Mouse (Mus musculus): Measurements from ENCODE around the gene Slc5a2. TPM values are rescaled to one million over a fixed set of nuclear protein-coding genes. Genes with fewer than 3 reads are reported as not detected.

Gene Slc5a2
- polyA plus RNA-seq (2015; fragmentation: Illumina TruSeq; extraction: RNeasy Lipid Tissue Mini Kit (QIAGEN cat#74804); ENCODE audit: insufficient read depth, low read depth, low replicate concordance): not detected

DNA sequence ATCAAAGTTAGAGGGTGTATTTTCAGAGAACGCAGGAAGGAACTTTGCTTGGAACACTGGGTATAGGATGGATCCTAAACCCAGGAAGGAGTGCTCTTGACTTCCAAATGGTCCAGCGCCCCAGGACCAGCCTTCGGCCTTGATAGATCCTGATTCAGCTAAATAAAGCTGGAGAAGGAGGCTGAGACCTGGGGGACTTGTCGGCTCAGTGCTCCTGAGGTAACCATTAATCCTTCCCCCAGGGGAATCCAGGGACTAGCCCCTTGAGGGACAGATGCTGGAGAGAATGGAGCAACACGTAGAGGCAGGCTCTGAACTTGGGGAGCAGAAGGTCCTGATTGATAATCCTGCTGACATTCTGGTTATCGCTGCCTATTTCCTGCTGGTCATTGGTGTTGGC lies at the start of gene Slc5a2:
Slc5a2 (plus strand) TSS at position 247 of the 400 bp plus-strand sequence.

GRCm38 (mm10) chr7:128236856-128237592 lies 28.4 kb upstream of the Slc5a2 start, which contains the start of gene Armc5:
Gene Armc5, plus strand, starts transcription at chr7:128237342.

GRCm38 (mm10) chr7:128237927-128238778 lies 27.3 kb upstream of the Slc5a2 start, which contains the start of gene 9130023H24Rik:
Gene 9130023H24Rik, minus strand, starts transcription at chr7:128238031.

GRCm38 (mm10) chr7:128246496-128247391 lies 18.7 kb upstream of the Slc5a2 start, which contains the start of gene Tgfb1i1:
Gene Tgfb1i1, plus strand, starts transcription at chr7:128246812.

DNA sequence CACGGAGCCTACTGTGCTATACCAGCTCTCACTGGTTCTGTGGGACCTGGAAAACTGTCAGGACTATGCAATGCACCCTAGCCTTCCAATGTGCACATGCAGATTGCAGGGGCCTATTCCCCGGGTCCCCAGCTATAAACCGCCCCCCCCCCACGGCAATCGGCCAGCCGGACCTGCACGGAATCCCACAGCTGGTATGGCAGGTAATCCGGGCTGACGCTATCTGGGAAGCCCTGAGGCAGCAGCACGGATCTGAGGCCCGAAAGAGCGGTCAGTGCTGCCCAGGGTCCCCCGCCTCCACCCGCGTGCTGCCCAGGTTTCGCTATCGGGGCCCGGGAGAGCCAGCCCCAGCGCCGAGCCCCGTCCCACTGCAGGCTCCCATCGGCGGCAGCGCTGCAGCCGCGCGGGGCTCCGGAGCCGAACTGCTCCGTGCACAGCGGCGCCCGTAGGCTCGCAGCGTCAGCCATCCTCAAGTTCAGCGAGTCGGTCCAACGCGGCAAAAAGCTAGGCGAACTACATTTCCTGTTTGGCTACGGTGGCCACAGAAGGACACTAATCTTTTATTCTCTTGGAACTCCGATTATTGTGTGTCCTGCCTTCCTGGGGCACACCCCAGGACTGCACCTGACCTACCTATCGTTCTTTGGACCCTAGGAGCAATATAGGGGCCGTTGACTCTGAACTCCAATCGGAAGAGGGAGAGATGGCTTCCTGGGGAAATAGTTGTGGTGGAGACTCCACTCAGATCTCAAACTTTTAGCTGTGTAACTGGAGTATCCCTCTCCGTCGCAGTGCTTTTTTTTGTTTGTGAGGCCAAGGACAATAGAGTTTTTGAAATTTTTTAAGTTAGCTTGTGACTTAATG lies 32.4 kb downstream of the Slc5a2 start, which contains the start of gene BC017158:
BC017158 (minus strand) TSS at position 554 of the 864 bp plus-strand sequence.

Other genes with a start within 250 kb of the Slc5a2 start
- 2.1 TPM for gene Itgam, start 203.0 kb upstream of the Slc5a2 start, polyA plus RNA-seq (2015; fragmentation: Illumina TruSeq; extraction: RNeasy Lipid Tissue Mini Kit (QIAGEN cat#74804); ENCODE audit: insufficient read depth, low read depth, low replicate concordance)
- gene Gm49368, start 203.0 kb upstream of the Slc5a2 start, polyA plus RNA-seq (2015; fragmentation: Illumina TruSeq; extraction: RNeasy Lipid Tissue Mini Kit (QIAGEN cat#74804); ENCODE audit: insufficient read depth, low read depth, low replicate concordance): not detected
- gene Itgax, start 136.1 kb upstream of the Slc5a2 start, polyA plus RNA-seq (2015; fragmentation: Illumina TruSeq; extraction: RNeasy Lipid Tissue Mini Kit (QIAGEN cat#74804); ENCODE audit: insufficient read depth, low read depth, low replicate concordance): 0.70 TPM
- not detected for gene Itgad, start 111.3 kb upstream of the Slc5a2 start, polyA plus RNA-seq (2015; fragmentation: Illumina TruSeq; extraction: RNeasy Lipid Tissue Mini Kit (QIAGEN cat#74804); ENCODE audit: insufficient read depth, low read depth, low replicate concordance)
- 4.8 TPM for gene Cox6a2, start 59.3 kb upstream of the Slc5a2 start, polyA plus RNA-seq (2015; fragmentation: Illumina TruSeq; extraction: RNeasy Lipid Tissue Mini Kit (QIAGEN cat#74804); ENCODE audit: insufficient read depth, low read depth, low replicate concordance)
- gene Armc5, start 28.3 kb upstream of the Slc5a2 start, polyA plus RNA-seq (2015; fragmentation: Illumina TruSeq; extraction: RNeasy Lipid Tissue Mini Kit (QIAGEN cat#74804); ENCODE audit: insufficient read depth, low read depth, low replicate concordance): 3.7 TPM
- 1.6 TPM for gene 9130023H24Rik, start 27.6 kb upstream of the Slc5a2 start, polyA plus RNA-seq (2015; fragmentation: Illumina TruSeq; extraction: RNeasy Lipid Tissue Mini Kit (QIAGEN cat#74804); ENCODE audit: insufficient read depth, low read depth, low replicate concordance)
- 13.9 TPM for gene Tgfb1i1, start 18.8 kb upstream of the Slc5a2 start, polyA plus RNA-seq (2015; fragmentation: Illumina TruSeq; extraction: RNeasy Lipid Tissue Mini Kit (QIAGEN cat#74804); ENCODE audit: insufficient read depth, low read depth, low replicate concordance)
- gene BC017158, start 32.5 kb downstream of the Slc5a2 start, polyA plus RNA-seq (2015; fragmentation: Illumina TruSeq; extraction: RNeasy Lipid Tissue Mini Kit (QIAGEN cat#74804); ENCODE audit: insufficient read depth, low read depth, low replicate concordance): 13.6 TPM
- 8.3 TPM for gene Rgs10, start 153.1 kb downstream of the Slc5a2 start, polyA plus RNA-seq (2015; fragmentation: Illumina TruSeq; extraction: RNeasy Lipid Tissue Mini Kit (QIAGEN cat#74804); ENCODE audit: insufficient read depth, low read depth, low replicate concordance)
- 25.4 TPM for gene Tial1, start 196.1 kb downstream of the Slc5a2 start, polyA plus RNA-seq (2015; fragmentation: Illumina TruSeq; extraction: RNeasy Lipid Tissue Mini Kit (QIAGEN cat#74804); ENCODE audit: insufficient read depth, low read depth, low replicate concordance)

Data from pancreas, adult 10 weeks (tissue).